Mouse (Mus musculus) spleen, adult 2 months (tissue): ENCODE results near the gene Gm11172.
A peak's percentile ranks its signal among the peaks of the same experiment; 100 is the strongest.

Experiments used
- CTCF ChIP-seq: fragments of 200-500 bp; IDR thresholded peaks from 2 replicates; pipeline ENCODE4 v1.5.1; 2011; ENCODE audit warnings: mild to moderate bottlenecking, inconsistent platforms; ENCODE audit not compliant: insufficient read depth, insufficient read length, insufficient replicate concordance; ENCODE audit errors: extremely low read depth
- POLR2A ChIP-seq: fragments of 200-500 bp; IDR thresholded peaks from 2 replicates; pipeline ENCODE4 v1.6.1; 2011; ENCODE audit warnings: low read depth, low read length, inconsistent platforms

DNA sequence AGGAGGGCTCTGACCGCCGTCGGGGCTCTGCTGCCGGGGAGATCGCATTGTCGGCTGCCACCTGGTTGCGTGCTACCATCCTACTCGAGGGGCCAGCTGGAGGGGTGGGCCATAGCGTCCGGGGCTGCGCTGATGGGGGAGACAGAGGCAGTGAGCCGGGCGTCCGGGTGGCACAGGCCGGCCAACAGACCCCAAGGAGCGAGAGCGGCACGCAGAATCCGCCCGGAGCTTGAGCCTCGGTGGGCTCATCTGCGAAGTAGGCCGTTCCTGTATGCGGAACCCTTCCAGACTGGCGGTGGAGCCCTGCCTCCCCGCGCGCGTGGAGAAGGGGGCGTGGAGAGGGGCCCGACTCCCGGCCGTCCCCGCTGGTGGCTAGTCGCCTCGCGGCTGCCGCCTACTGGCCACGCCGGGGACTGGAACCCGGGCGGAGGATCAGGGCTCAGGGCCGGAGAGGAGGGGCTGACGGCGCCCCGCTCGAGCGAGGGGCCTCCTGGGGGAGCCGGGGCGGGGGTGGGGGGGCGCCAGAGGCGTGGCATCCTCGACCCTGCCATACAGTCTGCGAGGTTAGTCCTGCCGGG lies 27.8 kb upstream of the Gm11172 start:
- TF ChIP-seq POLR2A (peak; percentile 14; the same call in 1 of the 2 replicates), CTCF (peak; percentile 81)
